Mouse (Mus musculus) NIH3T3 (cell line): ENCODE measurements around the gene Tnfrsf23.
"Not testable (repeated sequence)": the region's sequence is repeated elsewhere in the genome, so short reads cannot be mapped to it uniquely, and the experiment has no call there.

Experiments
- DNase-seq: peaks from one replicate; pipeline ENCODE4 v3.0.0-alpha.2; 2012; ENCODE audit warnings: low read depth

The Tnfrsf23 gene

DNA sequence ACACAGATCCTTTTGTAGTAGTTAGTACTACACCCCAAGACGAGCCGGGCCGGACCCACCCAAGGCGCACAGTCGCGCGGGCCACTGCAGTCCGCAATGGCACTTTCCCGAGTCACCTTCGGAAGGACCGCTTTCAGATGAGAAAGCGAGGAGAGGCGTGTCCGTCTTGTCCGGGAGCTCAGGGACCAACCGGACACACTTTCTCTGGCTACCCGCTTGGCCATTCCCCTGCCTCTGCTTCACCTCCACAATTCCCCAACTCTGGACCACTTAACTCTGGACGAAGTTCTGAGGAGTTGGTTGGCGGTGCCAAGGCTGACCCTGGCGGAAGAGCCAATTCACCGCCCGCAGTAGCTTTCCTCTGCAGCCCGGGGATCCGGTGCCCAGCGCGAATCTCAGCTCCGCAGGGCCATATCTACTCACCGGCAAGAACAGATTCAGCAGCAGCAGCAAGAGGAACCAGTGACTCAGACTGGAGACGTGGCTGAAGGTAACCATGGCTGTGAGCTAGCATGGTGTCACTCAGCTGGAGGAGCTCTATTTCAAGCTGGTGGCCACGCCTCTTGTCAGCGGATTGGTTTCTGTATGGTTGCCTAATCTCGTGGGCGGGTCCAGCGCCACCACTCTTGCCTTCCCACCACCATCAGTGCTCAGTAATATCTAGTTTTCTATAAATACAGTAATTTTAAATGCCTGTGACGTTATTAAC lies at the start of gene Tnfrsf23:
Gene Tnfrsf23, minus strand, starts transcription at position 514 of the 709 bp plus-strand sequence.
- peak; percentile 93 for DNase-seq

DNA sequence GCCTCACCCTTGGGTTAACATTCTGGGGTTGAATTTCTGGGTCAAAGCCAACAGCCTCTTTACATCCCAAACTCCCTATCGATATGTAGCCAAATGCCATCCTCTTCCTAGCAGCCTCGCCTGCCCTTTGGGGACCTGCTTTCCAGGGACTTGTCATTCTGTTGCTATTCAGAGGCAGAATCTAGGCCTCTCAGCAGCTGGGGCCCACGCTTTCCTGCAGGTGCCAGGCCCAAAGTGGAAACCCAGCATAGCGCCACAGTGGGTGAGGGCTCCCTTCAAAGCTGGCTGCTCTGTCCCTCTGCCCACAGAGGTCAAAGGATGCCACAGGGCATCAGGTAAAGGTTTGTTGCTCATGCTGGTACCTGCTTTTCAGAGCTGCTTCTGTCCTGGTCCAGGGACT lies 48.1 kb upstream of the Tnfrsf23 start:
- DNase-seq, result no peak

DNA sequence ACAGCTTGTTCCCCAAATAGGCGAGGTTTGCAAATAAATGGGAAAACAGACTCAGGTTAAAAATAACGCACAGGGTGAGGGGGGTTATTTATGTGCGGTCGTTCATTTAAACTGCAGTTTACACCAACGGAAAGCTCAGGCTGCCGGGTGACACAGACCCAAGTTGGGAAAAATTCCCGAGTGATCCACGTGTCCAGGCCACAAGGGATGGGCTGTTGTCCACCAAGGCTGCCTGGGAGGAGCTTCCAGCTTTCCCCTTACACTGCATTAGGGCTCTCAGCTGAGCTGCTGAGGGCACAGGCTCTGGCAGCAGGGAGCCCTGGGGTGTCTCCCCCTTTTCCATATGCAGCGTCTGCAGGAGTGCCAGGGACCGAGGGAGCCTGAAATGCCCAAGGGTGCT lies 44.2 kb upstream of the Tnfrsf23 start:
- DNase-seq, result no peak

DNA sequence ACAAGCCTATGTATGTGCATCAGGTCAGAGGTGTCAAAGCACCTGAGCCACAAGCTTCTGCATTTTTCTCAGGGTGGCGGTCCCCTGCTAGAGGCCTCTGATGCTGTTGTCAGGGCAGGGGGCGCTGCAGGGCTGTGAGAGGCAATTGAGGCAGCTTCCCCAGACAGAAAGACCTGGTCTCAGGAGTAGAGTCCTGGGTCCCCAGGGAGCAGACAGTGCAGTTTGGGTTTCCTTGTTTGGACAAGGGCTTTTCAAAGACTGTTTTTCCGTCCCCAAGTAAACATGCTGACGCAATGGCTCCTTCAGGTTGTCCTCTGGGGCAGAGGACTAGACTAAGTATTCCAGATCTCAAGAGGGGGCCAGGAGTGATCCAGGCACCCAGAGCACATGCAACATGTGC lies 40.7 kb upstream of the Tnfrsf23 start:
- DNase-seq, result no peak

DNA sequence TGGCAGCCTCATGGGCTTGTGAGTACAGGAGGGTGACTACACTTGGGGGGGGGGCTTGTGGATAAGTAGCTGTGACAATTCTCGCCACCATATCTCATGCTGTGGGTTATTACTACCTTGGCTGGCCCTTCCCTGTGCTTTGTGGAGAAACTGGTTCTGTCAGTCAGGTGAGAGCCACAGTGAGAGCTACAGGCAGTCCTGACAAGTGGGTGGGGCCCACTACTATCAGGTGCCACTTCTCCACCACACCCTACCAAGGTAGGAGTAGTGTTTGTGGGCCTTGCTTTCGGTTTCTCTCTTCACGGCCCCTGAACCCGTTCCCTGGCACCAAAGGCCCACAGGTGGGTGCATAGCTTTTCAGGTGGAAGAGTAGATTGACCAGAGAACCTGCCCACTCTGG lies 38.2 kb upstream of the Tnfrsf23 start:
- no peak for DNase-seq

GRCm38 (mm10) chr7:143722646-143723045 lies 37.0 kb upstream of the Tnfrsf23 start:
- no peak for DNase-seq

DNA sequence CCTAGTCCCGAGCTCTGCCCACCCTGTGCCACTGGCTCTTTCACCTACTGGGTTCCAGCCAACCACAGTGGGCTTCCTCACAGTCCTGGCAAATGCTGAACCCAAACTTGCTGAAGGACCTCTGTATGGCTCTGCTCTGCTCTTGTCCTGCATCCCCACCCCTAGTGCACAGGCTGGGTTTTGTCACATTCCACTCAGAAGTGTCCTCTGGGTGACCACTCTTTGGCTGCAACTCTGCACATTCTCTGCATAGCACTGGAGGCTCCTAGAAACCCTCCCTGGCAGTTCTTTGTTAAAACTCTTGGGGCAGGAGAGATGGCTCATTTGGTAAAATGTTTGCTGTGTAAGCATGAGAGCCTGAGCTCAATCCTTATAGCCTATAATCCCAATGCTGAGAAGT lies 32.1 kb upstream of the Tnfrsf23 start:
- DNase-seq, result no peak

DNA sequence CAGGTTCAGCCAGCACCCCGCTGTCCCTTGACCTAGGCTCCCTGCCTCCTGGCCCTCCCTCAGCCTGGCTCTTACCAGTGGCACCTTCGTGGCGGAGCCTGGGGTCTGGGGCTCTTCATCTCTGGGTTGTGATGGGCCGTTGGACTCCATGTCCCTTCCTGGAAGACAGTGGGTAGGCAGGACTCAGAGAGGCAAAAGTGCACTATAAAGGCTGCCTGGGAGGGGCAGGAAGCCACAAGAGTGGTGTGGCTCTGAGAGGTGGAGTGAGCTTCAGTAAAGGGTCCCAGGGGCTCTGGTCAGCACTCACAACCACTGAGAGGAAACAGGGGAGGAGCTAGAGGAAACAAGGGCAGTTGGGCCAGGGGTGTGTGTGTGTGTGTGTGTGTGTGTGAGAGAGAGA lies 27.7 kb upstream of the Tnfrsf23 start:
- DNase-seq, result no peak

DNA sequence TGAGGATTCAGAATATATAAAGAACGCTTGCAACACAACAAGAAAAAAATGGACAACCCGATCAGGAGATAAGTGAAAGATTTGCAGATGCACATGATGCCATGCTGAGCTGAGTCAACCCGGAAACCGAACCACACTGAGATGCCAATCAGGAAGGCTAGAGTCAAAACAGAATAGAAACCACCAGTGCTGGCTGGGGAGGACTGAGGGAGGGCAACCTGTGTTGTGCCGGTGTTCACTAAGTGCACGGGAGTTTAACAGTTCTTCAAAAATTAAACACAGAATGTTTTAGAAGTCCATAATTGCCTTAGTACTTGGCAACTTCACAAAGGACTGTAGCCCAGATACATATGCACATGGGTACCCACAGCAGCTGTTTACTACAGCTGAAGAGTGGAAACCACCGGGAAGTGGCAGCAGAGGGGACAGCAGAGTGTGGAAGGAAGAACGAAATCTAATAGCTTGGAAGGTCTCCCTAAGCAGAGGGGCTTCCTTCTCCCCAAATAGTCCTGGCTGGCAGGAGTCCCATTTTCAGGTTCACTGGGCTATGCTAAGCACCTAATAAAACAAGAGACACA lies 27.2 kb upstream of the Tnfrsf23 start:
- DNase-seq, result no peak

DNA sequence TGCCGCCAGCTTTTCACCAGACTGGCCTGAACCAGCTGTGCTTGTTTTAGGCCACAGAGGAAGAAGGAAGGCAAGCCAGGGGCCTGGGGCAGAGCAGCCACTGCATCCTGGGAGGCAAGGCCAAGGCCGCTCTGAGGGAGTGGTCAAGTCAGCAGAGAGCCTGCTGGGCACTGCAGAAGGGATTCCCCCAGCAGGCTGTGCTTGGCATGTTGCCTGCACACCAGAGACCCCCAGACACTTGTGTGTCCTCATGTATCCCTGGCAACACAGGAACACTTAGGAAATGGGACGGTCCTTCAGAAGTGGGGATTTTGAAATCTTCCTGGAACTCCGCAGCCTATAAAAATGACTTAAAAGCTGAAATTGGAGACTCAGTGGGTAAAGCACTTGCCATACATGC lies 26.4 kb upstream of the Tnfrsf23 start:
- no peak for DNase-seq

DNA sequence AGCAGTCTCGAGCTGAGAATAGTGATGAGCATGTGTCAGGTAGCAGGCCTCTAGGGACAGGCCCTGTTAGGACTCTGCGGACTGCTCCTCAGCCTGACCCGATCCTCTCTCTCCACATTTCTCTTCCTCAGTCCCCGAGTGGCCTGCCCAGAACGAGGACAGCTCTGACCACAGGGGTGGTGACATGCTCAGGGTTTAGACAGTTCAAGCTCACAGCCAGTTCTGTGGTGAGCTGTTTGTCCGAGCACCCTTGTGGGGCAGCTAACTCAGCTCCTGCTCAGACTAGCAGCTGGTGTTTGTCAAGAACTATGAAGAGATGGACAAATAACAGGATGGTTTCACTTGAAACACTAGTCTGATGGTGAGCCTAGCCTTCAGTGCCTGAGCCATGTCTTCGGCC lies 25.7 kb upstream of the Tnfrsf23 start:
- no peak for DNase-seq

GRCm38 (mm10) chr7:143709395-143709794 lies 23.7 kb upstream of the Tnfrsf23 start:
- DNase-seq, result no peak

- peak; percentile 95 for DNase-seq
Observed at GRCm38 (mm10) chr7:143706697-143707438, 21.2 kb upstream of the Tnfrsf23 start.

DNA sequence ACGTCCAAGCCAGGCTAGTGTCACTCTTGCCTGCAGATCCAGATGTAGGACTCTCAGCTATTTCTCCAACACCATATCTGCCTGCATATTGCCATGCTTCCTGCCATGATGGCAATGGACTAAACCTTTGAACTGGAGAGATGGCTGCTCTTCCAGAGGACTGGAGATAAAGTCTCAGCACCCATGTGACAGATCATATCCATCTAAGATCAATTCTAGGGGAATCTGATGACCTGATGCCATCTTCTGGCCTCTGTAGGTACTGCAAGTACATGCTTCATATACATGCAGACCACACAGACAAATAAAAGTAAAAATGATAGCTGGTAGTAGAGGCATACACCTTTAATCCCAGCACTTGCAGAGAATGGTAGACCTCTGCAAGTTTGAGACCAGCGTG lies 10.5 kb upstream of the Tnfrsf23 start:
- peak; percentile 67 for DNase-seq

DNA sequence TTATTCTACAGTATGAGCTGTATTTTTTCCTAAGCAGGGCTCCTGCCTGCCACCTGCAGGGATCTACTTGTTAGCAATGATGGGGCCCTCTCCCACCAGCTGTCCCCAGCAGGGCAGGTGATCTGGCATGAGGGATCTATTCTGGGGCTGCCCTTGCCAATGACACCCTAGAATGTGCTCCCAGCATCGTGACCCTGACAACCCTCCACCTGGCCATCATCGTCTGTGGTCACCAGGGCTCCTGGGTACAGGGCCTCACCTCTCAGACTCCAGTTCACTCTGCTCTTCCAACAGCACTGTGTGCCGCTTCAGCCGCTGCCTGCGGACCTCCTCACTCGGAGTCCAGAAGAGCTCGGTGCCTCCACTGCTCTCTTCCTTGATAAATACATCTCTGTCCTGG lies 8.9 kb upstream of the Tnfrsf23 start:
- DNase-seq, result no peak

GRCm38 (mm10) chr7:143692746-143693510 lies 7.3 kb upstream of the Tnfrsf23 start:
- DNase-seq, result no peak

GRCm38 (mm10) chr7:143691909-143692308 lies 6.2 kb upstream of the Tnfrsf23 start:
- peak; percentile 39 for DNase-seq

DNA sequence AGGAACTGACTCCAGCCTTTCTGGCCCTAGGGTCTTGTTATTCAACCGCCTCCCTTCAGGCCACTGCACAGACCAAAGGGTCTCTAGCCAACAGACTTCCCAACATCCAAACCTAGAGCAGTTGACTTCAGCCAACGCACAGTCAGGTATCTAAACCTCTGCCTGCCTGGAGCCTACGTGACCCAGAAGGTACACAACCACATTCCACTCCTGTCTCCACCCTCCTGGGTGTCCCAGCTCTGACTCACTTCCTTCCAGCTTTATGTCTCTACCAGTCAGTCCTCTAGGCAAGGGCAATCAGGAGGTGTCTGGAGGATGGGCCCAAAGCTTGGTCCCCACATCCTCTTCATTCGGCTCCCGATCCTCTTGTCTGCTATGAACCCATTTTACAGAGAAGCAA lies 5.5 kb upstream of the Tnfrsf23 start:
- no peak for DNase-seq

DNA sequence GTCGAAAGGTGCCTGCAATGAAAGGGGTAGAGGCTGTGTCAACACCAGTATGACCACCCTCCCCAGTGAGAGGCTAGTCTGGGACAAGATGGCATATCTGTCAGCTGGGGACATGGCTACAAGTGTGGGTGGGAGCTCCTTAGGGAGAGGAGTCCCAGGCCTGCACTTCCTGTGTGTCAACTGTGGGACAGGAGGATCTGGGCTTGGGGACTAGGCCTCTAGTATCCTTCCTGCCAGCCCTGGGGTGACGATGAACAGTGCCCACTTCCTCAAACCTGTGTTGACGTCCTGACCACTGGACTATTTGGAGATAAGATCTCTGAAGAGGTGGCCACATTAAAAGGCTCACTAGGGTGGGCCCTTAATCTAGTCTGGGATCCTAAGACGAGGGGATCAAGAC lies 4.3 kb upstream of the Tnfrsf23 start:
- DNase-seq, result no peak

- no peak for DNase-seq
Observed at GRCm38 (mm10) chr7:143689481-143689880, 3.8 kb upstream of the Tnfrsf23 start.

GRCm38 (mm10) chr7:143686676-143687075 lies 1.0 kb upstream of the Tnfrsf23 start:
- not testable (repeated sequence) for DNase-seq

- not testable (repeated sequence) for DNase-seq
Observed at GRCm38 (mm10) chr7:143686191-143686590, 519 bp upstream of the Tnfrsf23 start.

GRCm38 (mm10) chr7:143684569-143684968 lies 1.1 kb downstream of the Tnfrsf23 start:
- not testable (repeated sequence) for DNase-seq
